Mouse (Mus musculus) heart, embryonic 14.5 days (tissue): Measurements from ENCODE around the gene Fgfr2. TPM values are rescaled to one million over a fixed set of nuclear protein-coding genes. Genes with fewer than 3 reads are reported as not detected.

Experiments
- ATAC-seq: fragments of 200-750 bp; cut with Nextera tagmentation; 2 replicates; pipeline ENCODE4 v1.8.0; 2017; ENCODE audit warnings: low read depth, moderate TSS enrichment; ENCODE audit not compliant: insufficient number of reproducible peaks, insufficient read depth, low FRiP score
- H3K27ac ChIP-seq, 2 experiments: fragments of 200-500 bp in 1 of 2; fragments of 300-500 bp in 1 of 2; sonication (generic) in 1 of 2; replicated peaks in 1 of 2; 2 replicates each; pipeline ENCODE4 v1.5.1; 2012 to 2014; ENCODE audit warnings: low read depth in 2 of 2, low read length in 2 of 2, control low read depth in 1 of 2, mild to moderate bottlenecking in 1 of 2, mixed read lengths in 1 of 2; ENCODE audit not compliant: control insufficient read depth in 1 of 2, insufficient read depth in 1 of 2
- H3K27me3 ChIP-seq: fragments of 300-500 bp; sonication (generic); 2 replicates; pipeline ENCODE4 v1.6.1; 2014; ENCODE audit warnings: mild to moderate bottlenecking, low read length, control low read depth; ENCODE audit not compliant: control insufficient read depth, insufficient read depth
- H3K36me3 ChIP-seq: fragments of 300-500 bp; sonication (generic); 2 replicates; pipeline ENCODE4 v1.6.1; 2014; ENCODE audit warnings: mild to moderate bottlenecking, control low read depth, low read length, mixed read lengths; ENCODE audit not compliant: control insufficient read depth, insufficient read depth
- H3K4me1 ChIP-seq, 2 experiments: fragments of 200-500 bp in 1 of 2; fragments of 300-500 bp in 1 of 2; sonication (generic) in 1 of 2; 2 replicates each; pipeline ENCODE4 v1.6.1; 2012 to 2014; ENCODE audit warnings: low read length in 2 of 2, control low read depth in 1 of 2, mixed read lengths in 1 of 2; ENCODE audit not compliant: control insufficient read depth in 2 of 2, insufficient read depth in 2 of 2
- H3K4me2 ChIP-seq: fragments of 300-500 bp; sonication (generic); 2 replicates; pipeline ENCODE4 v1.6.1; 2014; ENCODE audit warnings: mild to moderate bottlenecking, low read length
- H3K4me3 ChIP-seq, 2 experiments: fragments of 200-500 bp in 1 of 2; fragments of 300-500 bp in 1 of 2; sonication (generic) in 1 of 2; 2 replicates each; pipeline ENCODE4 v1.5.1; 2012 to 2014; ENCODE audit warnings: low read length in 2 of 2, mild to moderate bottlenecking in 2 of 2, control low read depth in 1 of 2, low read depth in 1 of 2, moderate library complexity in 1 of 2; ENCODE audit not compliant: control insufficient read depth in 1 of 2, insufficient read depth in 1 of 2
- H3K9ac ChIP-seq: fragments of 300-500 bp; sonication (generic); 2 replicates; pipeline ENCODE4 v1.6.1; 2014; ENCODE audit warnings: mild to moderate bottlenecking, low read length
- H3K9me3 ChIP-seq: fragments of 300-500 bp; sonication (generic); 2 replicates; pipeline ENCODE4 v1.6.1; 2016; ENCODE audit warnings: low read length, control low read depth; ENCODE audit not compliant: control insufficient read depth
- WGBS: fragments of 180-500 bp; shearing (Covaris S2); extraction: QIAGEN DNeasy Blood & Tissue Kit; methylation state at CpG from one replicate; pipeline ENCODE4 v1.1.7; 2014; 5-methylcytosine and 5-hydroxymethylcytosine counted together
- polyA plus RNA-seq: library from polyadenylated mRNA; unstranded; fragments of >200 nt; fragmentation: Nextera tagmentation; extraction: Ambion mirVana; gene quantifications from 2 replicates; pipeline ENCODE4 v1.2.1, GENCODE M21; 2014

The Fgfr2 gene
- polyA plus RNA-seq, 1 experiment from 2014 or later, result 22.4 TPM

- 92% methylated on average over 5 of the region's 5 CpGs for WGBS
- ATAC-seq, result no peak
- no peaks in the 10 kb centered on the region for H3K9me3 ChIP-seq
- peaks cover 5% of the 10 kb centered on the region; the same call in 1 of the 2 replicates for H3K36me3 ChIP-seq
- H3K9ac ChIP-seq, result no peak overlapping the region
- 0 out of 4 replicates have a peak, but pooled peaks cover 2% of the 10 kb centered on the region in 2 experiments for H3K4me1 ChIP-seq
- no peaks in the 10 kb centered on the region for H3K27me3 ChIP-seq
- H3K4me2 ChIP-seq, result no peak overlapping the region
- H3K4me3 ChIP-seq, result no peak overlapping the region
- H3K27ac ChIP-seq, result no peak overlapping the region
Measured at GRCm38 (mm10) chr7:132272984-132273383, 850.2 kb downstream of the Fgfr2 start.

GRCm38 (mm10) chr7:132270364-132270763 lies 852.8 kb downstream of the Fgfr2 start:
- H3K4me1 ChIP-seq, result no peaks in the 10 kb centered on the region; a peak in 1 of 4 replicates
- H3K27ac ChIP-seq, result no peak overlapping the region
- no peak overlapping the region for H3K4me2 ChIP-seq
- H3K27me3 ChIP-seq, result no peaks in the 10 kb centered on the region
- WGBS, result 78% methylated on average over 8 of the region's 8 CpGs
- H3K9ac ChIP-seq, result no peak overlapping the region
- H3K4me3 ChIP-seq, result no peak overlapping the region
- ATAC-seq, result no peak
- no peaks in the 10 kb centered on the region for H3K9me3 ChIP-seq
- peaks cover 5% of the 10 kb centered on the region; the same call in 1 of the 2 replicates for H3K36me3 ChIP-seq

- peaks cover 1 to 2% of the 10 kb centered on the region in 2 experiments; a peak in 2 of 4 replicates for H3K4me1 ChIP-seq
- H3K36me3 ChIP-seq, result peaks cover 5% of the 10 kb centered on the region; the same call in 1 of the 2 replicates
- no peak for ATAC-seq
- no peak overlapping the region for H3K4me3 ChIP-seq
- 76% methylated on average over 3 of the region's 3 CpGs for WGBS
- no peaks in the 10 kb centered on the region for H3K9me3 ChIP-seq
- no peaks in the 10 kb centered on the region for H3K27me3 ChIP-seq
- H3K9ac ChIP-seq, result no peak overlapping the region
- no peak overlapping the region for H3K27ac ChIP-seq
- no peak overlapping the region for H3K4me2 ChIP-seq
Measured at GRCm38 (mm10) chr7:132269661-132270060, 853.5 kb downstream of the Fgfr2 start.

- no peak for ATAC-seq
- H3K4me2 ChIP-seq, result no peak overlapping the region
- no peaks in the 10 kb centered on the region for H3K27me3 ChIP-seq
- peaks cover 3 to 11% of the 10 kb centered on the region in 2 experiments; a peak in 3 of 4 replicates for H3K4me1 ChIP-seq
- H3K27ac ChIP-seq, result no peak overlapping the region
- no peak overlapping the region for H3K9ac ChIP-seq
- no peaks in the 10 kb centered on the region for H3K9me3 ChIP-seq
- H3K36me3 ChIP-seq, result peaks cover 5% of the 10 kb centered on the region; the same call in 1 of the 2 replicates
- H3K4me3 ChIP-seq, result no peak overlapping the region
- WGBS, result 84% methylated on average over 4 of the region's 4 CpGs
Measured at GRCm38 (mm10) chr7:132267721-132268498, 855.2 kb downstream of the Fgfr2 start.

GRCm38 (mm10) chr7:132264763-132265162 lies 858.4 kb downstream of the Fgfr2 start:
- no peak overlapping the region for H3K27ac ChIP-seq
- no peak overlapping the region for H3K4me2 ChIP-seq
- peaks cover 3% of the 10 kb centered on the region; the same call in 1 of the 2 replicates for H3K36me3 ChIP-seq
- no peaks in the 10 kb centered on the region for H3K27me3 ChIP-seq
- ATAC-seq, result 0 out of 2 replicates have a peak, but pooled peaks have one; percentile 31
- 32% methylated on average over 3 of the region's 3 CpGs for WGBS
- no peak overlapping the region for H3K4me3 ChIP-seq
- H3K9ac ChIP-seq, result no peak overlapping the region
- peaks cover 8 to 21% of the 10 kb centered on the region in 2 experiments; a peak in 3 of 4 replicates for H3K4me1 ChIP-seq
- H3K9me3 ChIP-seq, result no peaks in the 10 kb centered on the region

GRCm38 (mm10) chr7:132263186-132263585 lies 860.0 kb downstream of the Fgfr2 start:
- Histone ChIP-seq H3K4me1 (peaks cover 8 to 21% of the 10 kb centered on the region in 2 experiments; a peak in 3 of 4 replicates), H3K27me3 (no peaks in the 10 kb centered on the region), H3K4me2 (no peak overlapping the region), H3K9ac (no peak overlapping the region), H3K9me3 (no peaks in the 10 kb centered on the region), H3K27ac (no peak overlapping the region), H3K4me3 (no peak overlapping the region), H3K36me3 (no peaks in the 10 kb centered on the region)
- 67% methylated on average over 6 of the region's 6 CpGs for WGBS
- ATAC-seq, result no peak

GRCm38 (mm10) chr7:132262696-132263095 lies 860.5 kb downstream of the Fgfr2 start:
- Histone ChIP-seq H3K4me3 (no peak overlapping the region), H3K4me1 (peaks cover 8 to 21% of the 10 kb centered on the region in 2 experiments; a peak in 3 of 4 replicates), H3K36me3 (no peaks in the 10 kb centered on the region), H3K9me3 (no peaks in the 10 kb centered on the region), H3K27ac (no peak overlapping the region), H3K9ac (no peak overlapping the region), H3K4me2 (no peak overlapping the region), H3K27me3 (no peaks in the 10 kb centered on the region)
- no peak for ATAC-seq
- 18% methylated on average over 6 of the region's 6 CpGs for WGBS
